Mouse (Mus musculus) right cerebral cortex, adult 2 months (tissue): ENCODE measurements at regions not wholly inside any gene's neighbourhood (a gene's known extent, or its start where the extent isn't known, plus 50 kb on each side); places are given as distances from the start of the nearest gene placed in this dataset.
A peak's percentile ranks its signal among the peaks of the same experiment; 100 is the strongest.

Experiments used
- DNase-seq, 2 experiments: peaks; one replicate each; pipeline ENCODE4 v3.0.0; 2021 to 2022; ENCODE audit warnings: low spot score in 2 of 2

- DNase-seq: no peak
Measured at GRCm38 (mm10) chr4:90565909-90566308, 347.3 kb downstream of the Zfp352 start.

GRCm38 (mm10) chr4:90576139-90577082 lies 357.8 kb downstream of the Zfp352 start:
- DNase-seq: no peak

- no peak for DNase-seq
Measured at GRCm38 (mm10) chr4:90598326-90598725, 379.7 kb downstream of the Zfp352 start.

- DNase-seq: no peak
Measured at GRCm38 (mm10) chr4:90608941-90609340, 390.3 kb downstream of the Zfp352 start.

GRCm38 (mm10) chr4:90627937-90628336 lies 409.3 kb downstream of the Zfp352 start:
- DNase-seq: no peak

- no peak for DNase-seq
Measured at GRCm38 (mm10) chr4:90672267-90672945, 453.8 kb downstream of the Zfp352 start.

- no peak for DNase-seq
Measured at GRCm38 (mm10) chr4:90696945-90697344, 478.3 kb downstream of the Zfp352 start.

- DNase-seq: peak in 1 of 2 experiments; percentile 3
Measured at GRCm38 (mm10) chr4:90729168-90729567, 510.5 kb downstream of the Zfp352 start.

- no peak for DNase-seq
Measured at GRCm38 (mm10) chr4:90734856-90735255, 516.2 kb downstream of the Zfp352 start.

- no peak for DNase-seq
Measured at GRCm38 (mm10) chr4:90744106-90744505, 525.5 kb downstream of the Zfp352 start.
